Mouse (Mus musculus) kidney, postnatal 10 days (tissue): ENCODE data around the gene N4bp2l2.

Experiments
- DNase-seq: peaks from one replicate; pipeline ENCODE4 v3.0.0; 2021; ENCODE audit warnings: mixed read lengths

N4bp2l2 gene

GRCm38 (mm10) chr5:150560851-150561250 is 105.1 kb downstream of the N4bp2l2 start:
- DNase-seq, result no peak

GRCm38 (mm10) chr5:150559519-150560103 is 106.4 kb downstream of the N4bp2l2 start:
- DNase-seq, result no peak
